Mouse (Mus musculus) MEL (cell line): Measurements from ENCODE around the gene Mettl23. TPM values are rescaled to one million over a fixed set of nuclear protein-coding genes. Genes with fewer than 3 reads are reported as not detected.

Source experiments
- DNase-seq: peaks from one replicate; pipeline ENCODE4 v3.0.0; 2011; ENCODE audit warnings: low read depth, low spot score
- H3K27ac ChIP-seq: 2 replicates; pipeline ENCODE4 v1.5.1; 2012; ENCODE audit warnings: low read depth, mild to moderate bottlenecking, control low read depth, low read length, moderate library complexity; ENCODE audit not compliant: control insufficient read depth
- H3K27me3 ChIP-seq, 2 experiments: fragments of 150-350 bp in 1 of 2; sonication (generic) in 1 of 2; 2 replicates each; pipeline ENCODE4 v1.6.1; 2012; ENCODE audit warnings: low read length in 2 of 2, mild to moderate bottlenecking in 2 of 2, improper control_type of control experiment in 1 of 2, moderate library complexity in 1 of 2; ENCODE audit not compliant: insufficient read depth in 2 of 2, control insufficient read depth in 1 of 2
- H3K36me3 ChIP-seq, 2 experiments: 2 replicates each; pipeline ENCODE4 v1.6.1; 2012 to 2014; ENCODE audit warnings: low read length in 2 of 2, improper control_type of control experiment in 1 of 2, inconsistent platforms in 1 of 2, mild to moderate bottlenecking in 1 of 2; ENCODE audit not compliant: insufficient read depth in 2 of 2, control insufficient read depth in 1 of 2
- H3K4me1 ChIP-seq, 2 experiments: fragments of 150-350 bp in 1 of 2; sonication (generic) in 1 of 2; 2 replicates each; pipeline ENCODE4 v1.6.1; 2012; ENCODE audit warnings: low read length in 2 of 2, improper control_type of control experiment in 1 of 2, mild to moderate bottlenecking in 1 of 2; ENCODE audit not compliant: insufficient read depth in 2 of 2, control insufficient read depth in 1 of 2
- H3K4me3 ChIP-seq, 2 experiments: fragments of 150-350 bp in 1 of 2; sonication (generic) in 1 of 2; 2 replicates each; pipeline ENCODE4 v1.5.1; 2012; ENCODE audit warnings: low read depth in 2 of 2, low read length in 2 of 2, mild to moderate bottlenecking in 2 of 2, moderate library complexity in 2 of 2, control low read depth in 1 of 2, improper control_type of control experiment in 1 of 2; ENCODE audit not compliant: control insufficient read depth in 1 of 2, insufficient read depth in 1 of 2
- H3K79me2 ChIP-seq: 2 replicates; pipeline ENCODE4 v1.6.1; 2012; ENCODE audit warnings: mild to moderate bottlenecking, low read length, moderate library complexity; ENCODE audit not compliant: control insufficient read depth, poor library complexity, insufficient read depth
- H3K9ac ChIP-seq: 2 replicates; pipeline ENCODE4 v1.6.1; 2012; ENCODE audit warnings: low read depth, mild to moderate bottlenecking, control low read depth, low read length, moderate library complexity; ENCODE audit not compliant: control insufficient read depth, poor library complexity, severe bottlenecking
- H3K9me3 ChIP-seq: fragments of 150-350 bp; sonication (generic); replicated peaks from 2 replicates; pipeline ENCODE4 v1.6.1; 2012; ENCODE audit warnings: mild to moderate bottlenecking, low read length, improper control_type of control experiment, moderate library complexity; ENCODE audit not compliant: insufficient read depth
- BHLHE40 ChIP-seq: IDR thresholded peaks from 2 replicates; pipeline ENCODE4 v1.6.1; 2012; ENCODE audit warnings: low read depth, mild to moderate bottlenecking, inconsistent platforms, low read length, improper control_type of control experiment, borderline replicate concordance
- CHD1 ChIP-seq: IDR thresholded peaks from 2 replicates; pipeline ENCODE4 v1.6.1; 2012; ENCODE audit warnings: low read depth, mild to moderate bottlenecking, inconsistent platforms, low read length, improper control_type of control experiment
- CHD2 ChIP-seq: IDR thresholded peaks from 2 replicates; pipeline ENCODE4 v1.6.1; 2011; ENCODE audit warnings: low read length, improper control_type of control experiment
- CTCF ChIP-seq, 3 experiments: IDR thresholded peaks in 2 of 3; conservative IDR thresholded peaks in 1 of 3; 2 replicates each; pipeline ENCODE4 v1.5.1; 2011 to 2012; ENCODE audit warnings: low read length in 3 of 3, low read depth in 2 of 3, mild to moderate bottlenecking in 2 of 3, improper control_type of control experiment in 1 of 3, inconsistent platforms in 1 of 3, mixed read lengths in 1 of 3, moderate library complexity in 1 of 3; ENCODE audit not compliant: control insufficient read depth in 1 of 3, insufficient read depth in 1 of 3, poor library complexity in 1 of 3, severe bottlenecking in 1 of 3
- E2F4 ChIP-seq: IDR thresholded peaks from 2 replicates; pipeline ENCODE4 v1.6.1; 2011; ENCODE audit warnings: low read depth, low read length, improper control_type of control experiment, borderline replicate concordance
- ELF1 ChIP-seq: IDR thresholded peaks from 2 replicates; pipeline ENCODE4 v1.6.1; 2014; ENCODE audit warnings: low read depth, mild to moderate bottlenecking, inconsistent platforms, low read length, improper control_type of control experiment, moderate library complexity
- EP300 ChIP-seq, 2 experiments: IDR thresholded peaks; 2 replicates each; pipeline ENCODE4 v1.6.1; 2011; ENCODE audit warnings: improper control_type of control experiment in 2 of 2, low read length in 2 of 2, low read depth in 1 of 2, mild to moderate bottlenecking in 1 of 2
- ETS1 ChIP-seq: IDR thresholded peaks from 2 replicates; pipeline ENCODE4 v1.6.1; 2012; ENCODE audit warnings: low read depth, mild to moderate bottlenecking, inconsistent platforms, low read length, improper control_type of control experiment, moderate library complexity
- GABPA ChIP-seq: IDR thresholded peaks from 2 replicates; pipeline ENCODE4 v1.6.1; 2012; ENCODE audit warnings: low read depth, mild to moderate bottlenecking, inconsistent platforms, low read length, improper control_type of control experiment, moderate library complexity
- GATA1 ChIP-seq: IDR thresholded peaks from 2 replicates; pipeline ENCODE4 v1.6.1; 2011; ENCODE audit warnings: low read depth, low read length, improper control_type of control experiment
- HCFC1 ChIP-seq: IDR thresholded peaks from 2 replicates; pipeline ENCODE4 v1.6.1; 2012; ENCODE audit warnings: low read depth, mild to moderate bottlenecking, inconsistent platforms, low read length, improper control_type of control experiment, moderate library complexity
- JUND ChIP-seq: IDR thresholded peaks from 2 replicates; pipeline ENCODE4 v1.6.1; 2011; ENCODE audit warnings: low read depth, mild to moderate bottlenecking, improper control_type of control experiment, low read length
- KAT2A ChIP-seq: conservative IDR thresholded peaks from 2 replicates; pipeline ENCODE4 v1.6.1; 2012; ENCODE audit warnings: low read depth, low read length, improper control_type of control experiment, inconsistent platforms
- MAFK ChIP-seq: IDR thresholded peaks from 2 replicates; pipeline ENCODE4 v1.6.1; 2011; ENCODE audit warnings: low read depth, mild to moderate bottlenecking, low read length, improper control_type of control experiment, borderline replicate concordance
- MAX ChIP-seq: IDR thresholded peaks from 2 replicates; pipeline ENCODE4 v1.6.1; 2011; ENCODE audit warnings: low read length, improper control_type of control experiment
- MEF2A ChIP-seq: IDR thresholded peaks from 2 replicates; pipeline ENCODE4 v1.6.1; 2014; ENCODE audit warnings: low read depth, mild to moderate bottlenecking, inconsistent platforms, low read length, improper control_type of control experiment; ENCODE audit not compliant: poor library complexity, insufficient replicate concordance, severe bottlenecking; ENCODE audit errors: extremely low read depth
- MXI1 ChIP-seq: IDR thresholded peaks from 2 replicates; pipeline ENCODE4 v1.6.1; 2011; ENCODE audit warnings: mild to moderate bottlenecking, low read depth, low read length, improper control_type of control experiment
- MYB ChIP-seq: IDR thresholded peaks from 2 replicates; pipeline ENCODE4 v1.6.1; 2011; ENCODE audit warnings: mild to moderate bottlenecking, low read depth, low read length, improper control_type of control experiment
- MYC ChIP-seq: IDR thresholded peaks from 2 replicates; pipeline ENCODE4 v1.6.1; 2011; ENCODE audit warnings: low read depth, mild to moderate bottlenecking, low read length, improper control_type of control experiment, moderate library complexity
- NELFE ChIP-seq: IDR thresholded peaks from 2 replicates; pipeline ENCODE4 v1.6.1; 2011; ENCODE audit warnings: low read depth, low read length, improper control_type of control experiment
- NRF1 ChIP-seq: IDR thresholded peaks from 2 replicates; pipeline ENCODE4 v1.6.1; 2014; ENCODE audit warnings: low read depth, mild to moderate bottlenecking, inconsistent platforms, low read length, improper control_type of control experiment, moderate library complexity; ENCODE audit not compliant: poor library complexity, insufficient read depth, severe bottlenecking
- POLR2A ChIP-seq, 2 experiments: IDR thresholded peaks; 2 replicates each; pipeline ENCODE4 v1.6.1; 2011 to 2012; ENCODE audit warnings: low read length in 2 of 2, mild to moderate bottlenecking in 2 of 2, control low read depth in 1 of 2, improper control_type of control experiment in 1 of 2, low read depth in 1 of 2, moderate library complexity in 1 of 2; ENCODE audit not compliant: control insufficient read depth in 1 of 2, insufficient read depth in 1 of 2, poor library complexity in 1 of 2
- POLR2AphosphoS5 ChIP-seq: IDR thresholded peaks from 2 replicates; pipeline ENCODE4 v1.6.1; 2012; ENCODE audit warnings: low read depth, borderline replicate concordance, mild to moderate bottlenecking, inconsistent platforms, low read length, moderate library complexity, mixed read lengths
- RAD21 ChIP-seq: IDR thresholded peaks from 2 replicates; pipeline ENCODE4 v1.6.1; 2011; ENCODE audit warnings: mild to moderate bottlenecking, low read depth, low read length, improper control_type of control experiment
- RCOR1 ChIP-seq: IDR thresholded peaks from 2 replicates; pipeline ENCODE4 v1.6.1; 2012; ENCODE audit warnings: low read depth, mild to moderate bottlenecking, inconsistent platforms, low read length, improper control_type of control experiment
- SIN3A ChIP-seq: IDR thresholded peaks from 2 replicates; pipeline ENCODE4 v1.6.1; 2012; ENCODE audit warnings: low read length, improper control_type of control experiment, inconsistent platforms
- SMC3 ChIP-seq: IDR thresholded peaks from 2 replicates; pipeline ENCODE4 v1.6.1; 2011; ENCODE audit warnings: low read depth, low read length, improper control_type of control experiment
- TAL1 ChIP-seq: IDR thresholded peaks from 2 replicates; pipeline ENCODE4 v1.6.1; 2012; ENCODE audit warnings: mild to moderate bottlenecking, inconsistent platforms, low read length, moderate library complexity, mixed read lengths
- TBP ChIP-seq: IDR thresholded peaks from 2 replicates; pipeline ENCODE4 v1.8.0; 2011; ENCODE audit warnings: low read depth, low read length, improper control_type of control experiment
- TCF12 ChIP-seq: IDR thresholded peaks from 2 replicates; pipeline ENCODE4 v1.6.1; 2014; ENCODE audit warnings: low read depth, mild to moderate bottlenecking, inconsistent platforms, low read length, improper control_type of control experiment, moderate library complexity
- USF1 ChIP-seq: IDR thresholded peaks from 2 replicates; pipeline ENCODE4 v1.6.1; 2014; ENCODE audit warnings: low read depth, mild to moderate bottlenecking, inconsistent platforms, low read length, improper control_type of control experiment, moderate library complexity
- USF2 ChIP-seq, 2 experiments: IDR thresholded peaks; 2 replicates each; pipeline ENCODE4 v1.6.1; 2011 to 2012; ENCODE audit warnings: improper control_type of control experiment in 2 of 2, low read length in 2 of 2, borderline replicate concordance in 1 of 2, inconsistent platforms in 1 of 2, low read depth in 1 of 2, mild to moderate bottlenecking in 1 of 2; ENCODE audit not compliant: insufficient read depth in 1 of 2
- ZC3H11A ChIP-seq: IDR thresholded peaks from 2 replicates; pipeline ENCODE4 v1.6.1; 2012; ENCODE audit warnings: low read depth, mild to moderate bottlenecking, inconsistent platforms, low read length, improper control_type of control experiment
- ZKSCAN1 ChIP-seq: IDR thresholded peaks from 2 replicates; pipeline ENCODE4 v1.6.1; 2012; ENCODE audit warnings: low read depth, mild to moderate bottlenecking, inconsistent platforms, low read length, improper control_type of control experiment, moderate library complexity
- ZMIZ1 ChIP-seq: IDR thresholded peaks from 2 replicates; pipeline ENCODE4 v1.6.1; 2012; ENCODE audit warnings: low read depth, mild to moderate bottlenecking, inconsistent platforms, low read length, improper control_type of control experiment, moderate library complexity
- ZNF384 ChIP-seq: IDR thresholded peaks from 2 replicates; pipeline ENCODE4 v1.6.1; 2012; ENCODE audit warnings: low read depth, mild to moderate bottlenecking, inconsistent platforms, low read length, improper control_type of control experiment
- polyA plus RNA-seq, 2 experiments: library from polyadenylated mRNA; stranded (reverse) in 1 of 2; unstranded in 1 of 2; fragments of >175 nt in 1 of 2; fragments of >200 nt in 1 of 2; gene quantifications; 2 replicates each; pipeline versions ENCODE4 v1.2.1 to v1.2.4; 2012; ENCODE audit warnings: low replicate concordance in 2 of 2, low read depth in 1 of 2; ENCODE audit not compliant: insufficient read length in 2 of 2, insufficient read depth in 1 of 2, missing spikeins in 1 of 2
- total RNA-seq: library from RNA; depleted of rRNA; stranded (reverse); fragments of 300-350 nt; gene quantifications from 2 replicates; pipeline ENCODE4 v1.2.3, GENCODE M21; 2012

Gene Mettl23
- total and polyA plus RNA-seq, 3 experiments, result 58.5 to 69.9 TPM; not detected in 1

DNA sequence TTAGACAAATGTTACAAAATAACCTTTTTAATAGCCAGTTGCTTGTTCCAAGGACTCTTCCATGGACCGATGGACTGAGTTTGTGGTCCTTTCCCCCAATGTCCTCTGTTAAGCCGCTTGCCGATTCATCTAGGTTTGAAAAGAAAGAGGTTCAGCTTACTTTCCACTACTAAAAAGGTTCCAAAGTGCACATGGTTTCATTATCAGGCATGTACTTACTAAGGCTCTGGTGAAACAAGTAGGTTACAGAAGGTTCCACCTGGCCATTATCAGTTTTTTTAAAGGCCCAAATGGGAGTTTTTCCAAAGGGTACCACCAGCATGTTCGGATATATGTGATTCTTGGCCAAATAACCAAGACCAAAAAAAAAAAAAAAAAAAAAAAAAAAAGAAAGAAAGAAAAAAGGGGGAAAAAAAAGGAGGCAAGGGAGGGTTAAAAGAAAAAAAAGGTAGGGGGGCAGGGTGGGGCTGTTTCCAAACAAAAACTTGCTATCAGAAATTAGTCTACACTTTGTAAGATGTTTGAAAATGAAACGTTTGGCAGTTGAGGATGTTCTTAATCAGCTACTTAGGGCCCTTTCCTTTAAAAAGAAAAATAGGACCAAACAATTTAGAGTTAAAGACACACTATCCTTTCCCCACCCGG is 7.9 kb downstream of the Mettl23 start:
- Histone ChIP-seq H3K79me2 (peaks cover 57% of the 10 kb centered on the region), H3K9ac (peak overlapping the region; percentile 100), H3K27me3 (no peaks in the 10 kb centered on the region), H3K36me3 (peaks cover 21 to 44% of the 10 kb centered on the region in 2 experiments), H3K27ac (peak overlapping the region; percentile 75), H3K4me3 (peak overlapping the region; percentile 91 to 100), H3K9me3 (no peaks in the 10 kb centered on the region), H3K4me1 (peaks cover 5 to 16% of the 10 kb centered on the region in 2 experiments)
- DNase-seq, result peak; percentile 70
- TF ChIP-seq MAFK (no peak), MYB (no peak), GABPA (no peak), ZNF384 (peak; percentile 75), RAD21 (no peak), ETS1 (peak; percentile 55; the same call in 1 of the 2 replicates), MYC (peak; percentile 43; the same call in 1 of the 2 replicates), ZKSCAN1 (no peak), TAL1 (no peak), KAT2A (peak; percentile 29; the same call in 1 of the 2 replicates), GATA1 (no peak), USF2 (IDR thresholded peaks at IDR 0.05; ENCODE audit: borderline replicate concordance in 1 of 2, insufficient read depth in 1 of 2, low read depth in 1 of 2, low read length in 2 of 2) (no peak), ELF1 (no peak), TBP (no peak), ZMIZ1 (peak; percentile 71; the same call in 1 of the 2 replicates), CHD1 (peak; percentile 88; the same call in 1 of the 2 replicates), NRF1 (no peak), POLR2A (IDR thresholded peaks at IDR 0.05; ENCODE audit: control insufficient read depth in 1 of 2, insufficient read depth in 1 of 2, low read depth in 1 of 2, low read length in 2 of 2, poor library complexity in 1 of 2) (peak in 1 of 2 experiments; percentile 38; a peak in 2 of 4 replicates), NELFE (no peak), CTCF (IDR thresholded peaks at IDR 0.05 in 2 of 3, conservative IDR thresholded peaks at IDR 0.05 in 1 of 3; ENCODE audit: control insufficient read depth in 1 of 3, insufficient read depth in 1 of 3, low read depth in 2 of 3, low read length in 3 of 3, poor library complexity in 1 of 3, severe bottlenecking in 1 of 3) (no peak), MEF2A (no peak), E2F4 (no peak), POLR2AphosphoS5 (no peak), ZC3H11A (no peak), EP300 (IDR thresholded peaks at IDR 0.05; ENCODE audit: low read depth in 1 of 2, low read length in 2 of 2) (peak in 1 of 2 experiments; percentile 34; a peak in 1 of 4 replicates), SMC3 (no peak; the same call in 1 of the 2 replicates), TCF12 (no peak), MAX (peak; percentile 56; the same call in 1 of the 2 replicates), SIN3A (no peak; the same call in 1 of the 2 replicates), MXI1 (peak; percentile 88; the same call in 1 of the 2 replicates), USF1 (no peak), RCOR1 (no peak), HCFC1 (no peak; the same call in 1 of the 2 replicates), CHD2 (no peak), BHLHE40 (no peak), JUND (no peak)
